Mouse (Mus musculus) MEL (cell line): ENCODE results near the gene Dpep1. TPM values are rescaled to one million over a fixed set of nuclear protein-coding genes. Genes with fewer than 3 reads are reported as not detected.

Experiments used
- DNase-seq: peaks from one replicate; pipeline ENCODE4 v3.0.0; 2011; ENCODE audit warnings: low read depth, low spot score
- H3K27ac ChIP-seq: 2 replicates; pipeline ENCODE4 v1.5.1; 2012; ENCODE audit warnings: low read depth, mild to moderate bottlenecking, control low read depth, low read length, moderate library complexity; ENCODE audit not compliant: control insufficient read depth
- H3K27me3 ChIP-seq, 2 experiments: fragments of 150-350 bp in 1 of 2; sonication (generic) in 1 of 2; 2 replicates each; pipeline ENCODE4 v1.6.1; 2012; ENCODE audit warnings: low read length in 2 of 2, mild to moderate bottlenecking in 2 of 2, improper control_type of control experiment in 1 of 2, moderate library complexity in 1 of 2; ENCODE audit not compliant: insufficient read depth in 2 of 2, control insufficient read depth in 1 of 2
- H3K36me3 ChIP-seq, 2 experiments: 2 replicates each; pipeline ENCODE4 v1.6.1; 2012 to 2014; ENCODE audit warnings: low read length in 2 of 2, improper control_type of control experiment in 1 of 2, inconsistent platforms in 1 of 2, mild to moderate bottlenecking in 1 of 2; ENCODE audit not compliant: insufficient read depth in 2 of 2, control insufficient read depth in 1 of 2
- H3K4me1 ChIP-seq, 2 experiments: fragments of 150-350 bp in 1 of 2; sonication (generic) in 1 of 2; 2 replicates each; pipeline ENCODE4 v1.6.1; 2012; ENCODE audit warnings: low read length in 2 of 2, improper control_type of control experiment in 1 of 2, mild to moderate bottlenecking in 1 of 2; ENCODE audit not compliant: insufficient read depth in 2 of 2, control insufficient read depth in 1 of 2
- H3K4me3 ChIP-seq, 2 experiments: fragments of 150-350 bp in 1 of 2; sonication (generic) in 1 of 2; 2 replicates each; pipeline ENCODE4 v1.5.1; 2012; ENCODE audit warnings: low read depth in 2 of 2, low read length in 2 of 2, mild to moderate bottlenecking in 2 of 2, moderate library complexity in 2 of 2, control low read depth in 1 of 2, improper control_type of control experiment in 1 of 2; ENCODE audit not compliant: control insufficient read depth in 1 of 2, insufficient read depth in 1 of 2
- H3K79me2 ChIP-seq: 2 replicates; pipeline ENCODE4 v1.6.1; 2012; ENCODE audit warnings: mild to moderate bottlenecking, low read length, moderate library complexity; ENCODE audit not compliant: control insufficient read depth, poor library complexity, insufficient read depth
- H3K9ac ChIP-seq: 2 replicates; pipeline ENCODE4 v1.6.1; 2012; ENCODE audit warnings: low read depth, mild to moderate bottlenecking, control low read depth, low read length, moderate library complexity; ENCODE audit not compliant: control insufficient read depth, poor library complexity, severe bottlenecking
- H3K9me3 ChIP-seq: fragments of 150-350 bp; sonication (generic); replicated peaks from 2 replicates; pipeline ENCODE4 v1.6.1; 2012; ENCODE audit warnings: mild to moderate bottlenecking, low read length, improper control_type of control experiment, moderate library complexity; ENCODE audit not compliant: insufficient read depth
- BHLHE40 ChIP-seq: IDR thresholded peaks from 2 replicates; pipeline ENCODE4 v1.6.1; 2012; ENCODE audit warnings: low read depth, mild to moderate bottlenecking, inconsistent platforms, low read length, improper control_type of control experiment, borderline replicate concordance
- ELF1 ChIP-seq: IDR thresholded peaks from 2 replicates; pipeline ENCODE4 v1.6.1; 2014; ENCODE audit warnings: low read depth, mild to moderate bottlenecking, inconsistent platforms, low read length, improper control_type of control experiment, moderate library complexity
- EP300 ChIP-seq, 2 experiments: IDR thresholded peaks; 2 replicates each; pipeline ENCODE4 v1.6.1; 2011; ENCODE audit warnings: improper control_type of control experiment in 2 of 2, low read length in 2 of 2, low read depth in 1 of 2, mild to moderate bottlenecking in 1 of 2
- ETS1 ChIP-seq: IDR thresholded peaks from 2 replicates; pipeline ENCODE4 v1.6.1; 2012; ENCODE audit warnings: low read depth, mild to moderate bottlenecking, inconsistent platforms, low read length, improper control_type of control experiment, moderate library complexity
- MAFK ChIP-seq: IDR thresholded peaks from 2 replicates; pipeline ENCODE4 v1.6.1; 2011; ENCODE audit warnings: low read depth, mild to moderate bottlenecking, low read length, improper control_type of control experiment, borderline replicate concordance
- MAX ChIP-seq: IDR thresholded peaks from 2 replicates; pipeline ENCODE4 v1.6.1; 2011; ENCODE audit warnings: low read length, improper control_type of control experiment
- MEF2A ChIP-seq: IDR thresholded peaks from 2 replicates; pipeline ENCODE4 v1.6.1; 2014; ENCODE audit warnings: low read depth, mild to moderate bottlenecking, inconsistent platforms, low read length, improper control_type of control experiment; ENCODE audit not compliant: poor library complexity, insufficient replicate concordance, severe bottlenecking; ENCODE audit errors: extremely low read depth
- MXI1 ChIP-seq: IDR thresholded peaks from 2 replicates; pipeline ENCODE4 v1.6.1; 2011; ENCODE audit warnings: mild to moderate bottlenecking, low read depth, low read length, improper control_type of control experiment
- MYC ChIP-seq: IDR thresholded peaks from 2 replicates; pipeline ENCODE4 v1.6.1; 2011; ENCODE audit warnings: low read depth, mild to moderate bottlenecking, low read length, improper control_type of control experiment, moderate library complexity
- NELFE ChIP-seq: IDR thresholded peaks from 2 replicates; pipeline ENCODE4 v1.6.1; 2011; ENCODE audit warnings: low read depth, low read length, improper control_type of control experiment
- NRF1 ChIP-seq: IDR thresholded peaks from 2 replicates; pipeline ENCODE4 v1.6.1; 2014; ENCODE audit warnings: low read depth, mild to moderate bottlenecking, inconsistent platforms, low read length, improper control_type of control experiment, moderate library complexity; ENCODE audit not compliant: poor library complexity, insufficient read depth, severe bottlenecking
- POLR2AphosphoS2 ChIP-seq: IDR thresholded peaks from 2 replicates; pipeline ENCODE4 v1.6.1; 2011; ENCODE audit warnings: low read length, improper control_type of control experiment
- SMC3 ChIP-seq: IDR thresholded peaks from 2 replicates; pipeline ENCODE4 v1.6.1; 2011; ENCODE audit warnings: low read depth, low read length, improper control_type of control experiment
- UBTF ChIP-seq: IDR thresholded peaks from 2 replicates; pipeline ENCODE4 v1.6.1; 2012; ENCODE audit warnings: low read depth, mild to moderate bottlenecking, inconsistent platforms, low read length, improper control_type of control experiment, moderate library complexity, borderline replicate concordance; ENCODE audit not compliant: insufficient read depth
- USF2 ChIP-seq, 2 experiments: IDR thresholded peaks; 2 replicates each; pipeline ENCODE4 v1.6.1; 2011 to 2012; ENCODE audit warnings: improper control_type of control experiment in 2 of 2, low read length in 2 of 2, borderline replicate concordance in 1 of 2, inconsistent platforms in 1 of 2, low read depth in 1 of 2, mild to moderate bottlenecking in 1 of 2; ENCODE audit not compliant: insufficient read depth in 1 of 2
- ZKSCAN1 ChIP-seq: IDR thresholded peaks from 2 replicates; pipeline ENCODE4 v1.6.1; 2012; ENCODE audit warnings: low read depth, mild to moderate bottlenecking, inconsistent platforms, low read length, improper control_type of control experiment, moderate library complexity
- polyA plus RNA-seq, 2 experiments: library from polyadenylated mRNA; stranded (reverse) in 1 of 2; unstranded in 1 of 2; fragments of >175 nt in 1 of 2; fragments of >200 nt in 1 of 2; gene quantifications; 2 replicates each; pipeline versions ENCODE4 v1.2.1 to v1.2.4; 2012; ENCODE audit warnings: low replicate concordance in 2 of 2, low read depth in 1 of 2; ENCODE audit not compliant: insufficient read length in 2 of 2, insufficient read depth in 1 of 2, missing spikeins in 1 of 2
- total RNA-seq: library from RNA; depleted of rRNA; stranded (reverse); fragments of 300-350 nt; gene quantifications from 2 replicates; pipeline ENCODE4 v1.2.3, GENCODE M21; 2012

The Dpep1 gene
- total and polyA plus RNA-seq, 3 experiments: not detected

DNA sequence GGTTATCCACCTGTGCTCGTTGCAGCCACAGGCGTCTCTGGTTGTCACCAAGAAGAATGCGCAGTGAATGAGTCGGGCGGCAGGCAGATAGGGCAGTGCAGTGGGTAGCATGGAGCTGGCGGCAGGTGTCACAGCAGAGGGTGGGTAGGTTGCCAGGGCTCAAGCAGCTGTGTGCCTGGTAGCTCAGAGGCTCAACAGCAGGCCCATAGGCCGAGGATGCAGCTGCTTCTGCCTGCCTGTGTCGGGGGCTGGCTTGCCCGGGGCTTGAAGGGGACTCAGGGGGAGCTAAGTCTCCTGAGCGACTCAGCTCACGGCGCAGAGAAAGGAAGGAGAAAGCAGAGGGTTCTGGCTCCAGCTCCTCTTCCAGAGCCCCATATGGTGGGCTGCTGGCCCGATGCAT, 47.3 kb downstream of the Dpep1 start:
- no peak for TF ChIP-seq MAX
- 0 out of 2 replicates have a peak, but pooled peaks have one; percentile 13 for TF ChIP-seq POLR2AphosphoS2
- TF ChIP-seq EP300 (IDR thresholded peaks at IDR 0.05; ENCODE audit: low read depth in 1 of 2, low read length in 2 of 2): no peak
- TF ChIP-seq BHLHE40: no peak
- H3K36me3 ChIP-seq: no peaks in the 10 kb centered on the region; a peak in 1 of 4 replicates

DNA sequence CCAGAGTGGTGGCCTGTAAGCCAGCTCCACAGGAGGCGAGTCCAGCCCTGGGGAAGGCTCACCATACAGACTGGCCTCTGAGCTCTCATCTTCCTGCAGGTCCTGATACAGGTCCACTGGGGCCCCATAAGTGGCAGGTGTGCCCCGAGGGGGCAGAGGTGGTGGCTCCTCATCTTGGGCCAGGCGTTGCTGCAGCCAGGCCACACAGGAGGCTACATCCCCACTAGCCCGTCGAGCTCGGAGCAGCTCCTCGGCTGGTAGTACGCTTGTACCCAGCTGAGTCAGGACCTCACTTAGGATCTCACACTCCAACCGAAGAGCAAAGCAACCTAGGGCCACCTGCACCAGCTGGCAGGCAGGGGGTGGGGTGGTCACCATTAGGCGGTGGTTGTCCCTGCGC, 47.7 kb downstream of the Dpep1 start:
- Histone ChIP-seq H3K27ac (no peak overlapping the region), H3K4me1 (peaks cover 0 to 9% of the 10 kb centered on the region in 2 experiments; a peak in 1 of 4 replicates), H3K9ac (no peak overlapping the region), H3K9me3 (no peaks in the 10 kb centered on the region), H3K36me3 (no peaks in the 10 kb centered on the region; a peak in 1 of 4 replicates), H3K79me2 (no peaks in the 10 kb centered on the region; the same call in 1 of the 2 replicates), H3K4me3 (no peak overlapping the region), H3K27me3 (no peaks in the 10 kb centered on the region; a peak in 1 of 4 replicates)
- no peak for DNase-seq
- TF ChIP-seq MYC (no peak), MXI1 (no peak), SMC3 (no peak), NELFE (no peak), NRF1 (no peak), UBTF (no peak), ETS1 (no peak), MEF2A (no peak), ZKSCAN1 (no peak), MAFK (no peak), MAX (no peak), USF2 (IDR thresholded peaks at IDR 0.05; ENCODE audit: borderline replicate concordance in 1 of 2, insufficient read depth in 1 of 2, low read depth in 1 of 2, low read length in 2 of 2) (no peak), ELF1 (no peak)

More for the DNA sequence above, 47.3 kb downstream of the Dpep1 start:
- Histone ChIP-seq H3K4me1 (peaks cover 0 to 9% of the 10 kb centered on the region in 2 experiments; a peak in 1 of 4 replicates), H3K27me3 (no peaks in the 10 kb centered on the region; a peak in 1 of 4 replicates), H3K9ac (no peak overlapping the region), H3K27ac (no peak overlapping the region), H3K4me3 (no peak overlapping the region), H3K9me3 (no peaks in the 10 kb centered on the region), H3K79me2 (no peaks in the 10 kb centered on the region; the same call in 1 of the 2 replicates)
- DNase-seq: no peak
